Mouse (Mus musculus): Measurements from ENCODE around the gene Dixdc1.

The Dixdc1 gene

DNA sequence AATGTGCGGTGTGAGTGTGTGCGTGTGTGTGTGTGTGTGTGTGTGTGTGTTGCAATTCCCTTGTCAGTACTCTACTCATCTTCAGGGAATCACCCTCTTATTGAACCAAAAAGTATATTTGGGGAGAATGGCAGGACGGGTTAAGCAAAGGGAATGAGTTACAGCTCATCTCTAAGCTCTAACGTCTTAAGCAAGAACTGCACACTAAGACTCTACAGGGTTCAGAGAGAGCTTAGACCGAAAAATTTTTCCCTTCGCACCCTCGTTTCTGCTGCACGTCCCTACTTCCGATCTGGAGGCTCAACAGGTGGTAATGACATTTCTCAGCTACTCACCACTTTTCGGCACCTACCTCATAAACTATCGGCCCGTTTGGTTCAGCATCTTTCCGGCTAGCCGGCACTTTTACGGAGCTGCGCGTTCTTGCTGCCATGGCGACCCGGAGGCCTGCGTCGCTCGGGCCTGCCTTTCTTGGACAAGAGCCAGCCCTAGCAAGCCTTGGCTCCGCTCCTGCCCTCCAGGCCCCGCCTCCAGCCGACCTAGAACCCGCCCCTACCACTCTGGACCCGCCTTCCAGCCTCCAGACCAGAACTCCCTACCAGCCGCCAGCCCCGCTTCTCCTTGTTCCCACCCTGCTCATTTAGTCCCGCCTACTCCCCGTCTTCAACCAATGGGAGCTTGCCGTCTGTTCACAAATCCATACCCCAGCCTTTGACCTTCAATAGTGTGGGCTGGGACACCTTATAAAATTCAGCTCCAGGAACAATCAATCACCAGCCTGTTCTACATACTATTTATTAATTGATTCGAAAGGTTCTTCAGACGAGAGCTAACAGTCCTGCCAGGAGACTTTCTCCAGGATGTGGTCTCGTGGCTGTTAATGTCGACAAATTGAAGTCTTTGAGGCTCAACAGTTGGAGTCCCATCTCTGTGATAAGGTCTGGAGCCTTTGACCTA lies at the start of gene Dixdc1:
Dixdc1 (minus strand) TSS at position 604 of the 957 bp plus-strand sequence.
- DNase-seq (ENCODE audit: low spot score), result peak; percentile 97

DNA sequence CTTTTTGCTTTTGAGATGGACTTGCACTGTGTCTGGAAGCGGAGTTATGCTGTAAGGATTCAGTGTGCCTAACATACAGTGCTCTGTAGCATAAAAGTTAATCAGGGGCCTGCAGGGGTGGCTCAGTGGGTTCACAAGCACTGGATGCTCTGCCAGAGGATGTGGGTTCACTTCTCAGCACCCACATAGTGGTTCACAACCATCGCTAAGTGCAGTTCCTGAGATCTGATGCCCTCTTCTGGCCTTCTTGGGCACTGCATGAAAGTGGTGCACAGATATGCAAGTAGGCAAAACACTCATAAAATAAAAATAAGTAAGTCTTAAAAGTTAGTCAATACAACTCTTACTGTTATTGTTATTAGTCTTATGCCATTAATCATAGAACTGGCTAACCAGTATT lies 42.8 kb upstream of the Dixdc1 start:
- DNase-seq (ENCODE audit: low spot score), result peak; percentile 59

- DNase-seq (ENCODE audit: low spot score), result no peak
These were observed 36.9 kb upstream of the Dixdc1 start for GRCm38 (mm10) chr9:50776162-50776760.

DNA sequence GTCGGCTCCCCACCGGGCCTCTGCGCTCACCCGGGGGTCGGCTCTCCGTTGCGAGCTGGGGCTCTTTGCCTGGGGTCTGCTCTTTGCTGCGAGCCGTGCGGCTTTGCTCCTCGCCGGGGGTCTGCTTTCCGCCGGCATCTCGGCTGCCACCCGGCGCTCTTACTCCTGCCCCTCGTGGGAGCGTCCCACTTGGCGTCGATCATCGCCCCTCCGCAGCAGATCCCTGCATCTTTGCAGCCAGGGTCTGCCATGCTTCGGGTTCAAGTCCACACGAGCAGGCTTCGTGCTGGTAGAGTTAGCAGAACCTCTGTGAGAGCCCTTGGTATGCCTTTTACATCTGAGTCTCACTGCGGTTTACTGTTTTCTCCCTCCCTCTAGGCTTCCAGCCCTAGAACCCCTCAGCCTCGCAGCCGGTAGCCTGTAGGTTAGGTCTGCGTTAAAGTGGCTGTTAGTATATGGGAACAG lies 36.4 kb upstream of the Dixdc1 start:
- no peak for DNase-seq (ENCODE audit: low spot score)

GRCm38 (mm10) chr9:50774991-50775612 lies 35.8 kb upstream of the Dixdc1 start, which contains the start of the genes Alg9 and 1110032A03Rik:
Alg9 (plus strand) TSS chr9:50775019.
1110032A03Rik (minus strand) TSS chr9:50775520.
- DNase-seq (ENCODE audit: low spot score), result peak; percentile 94

DNA sequence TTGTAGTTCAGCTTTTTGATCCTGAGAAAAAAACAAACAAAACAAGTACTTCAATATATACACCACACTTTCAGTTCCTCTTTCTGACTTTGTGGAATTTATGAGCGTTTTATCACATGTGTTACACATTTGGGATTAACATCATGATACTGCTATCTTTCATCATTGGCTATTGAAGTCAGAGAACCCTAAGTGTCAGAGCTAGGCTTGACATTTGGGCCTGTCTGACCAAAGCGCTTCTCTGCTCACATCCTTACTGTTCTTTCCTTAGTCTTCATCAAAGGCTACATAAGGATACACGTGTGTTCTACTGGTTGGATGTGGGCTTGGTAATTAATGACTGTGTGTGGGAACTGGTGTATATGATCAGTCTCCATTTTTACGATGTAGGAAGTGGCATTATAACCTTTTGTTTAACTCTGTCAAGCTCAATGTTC lies 34.7 kb upstream of the Dixdc1 start:
- DNase-seq (ENCODE audit: low spot score), result no peak

- no peak for DNase-seq (ENCODE audit: low spot score)
These were observed 30.7 kb upstream of the Dixdc1 start for GRCm38 (mm10) chr9:50770011-50770410.

GRCm38 (mm10) chr9:50768107-50769002 lies 29.0 kb upstream of the Dixdc1 start, which contains the start of gene Fdxacb1:
Fdxacb1 (plus strand) TSS chr9:50768236.
- peak; percentile 98 for DNase-seq (ENCODE audit: low spot score)

- DNase-seq (ENCODE audit: low spot score), result no peak
These were observed 28.3 kb upstream of the Dixdc1 start for GRCm38 (mm10) chr9:50767531-50768106.

DNA sequence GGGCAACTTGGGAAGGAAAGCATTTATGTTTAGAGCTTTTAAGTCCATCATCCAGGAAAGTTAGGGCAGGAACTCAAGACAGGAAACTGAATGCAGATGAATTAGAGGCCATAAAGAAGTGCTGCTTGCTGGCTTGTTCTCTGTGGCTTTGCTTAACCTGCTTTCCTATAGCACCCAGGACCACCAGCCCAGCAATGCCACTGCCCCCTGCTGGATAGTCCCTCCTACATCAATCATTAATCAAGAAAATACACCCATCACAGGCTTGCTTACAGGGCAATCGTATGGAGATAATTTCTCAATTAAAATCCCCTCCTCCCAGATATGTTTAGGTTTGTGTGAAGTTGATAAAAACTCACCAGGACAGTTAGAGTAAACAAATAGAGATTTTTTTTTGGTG lies 24.0 kb upstream of the Dixdc1 start:
- DNase-seq (ENCODE audit: low spot score), result peak; percentile 49

GRCm38 (mm10) chr9:50761520-50762243 lies 22.4 kb upstream of the Dixdc1 start:
- no peak for DNase-seq (ENCODE audit: low spot score)

DNA sequence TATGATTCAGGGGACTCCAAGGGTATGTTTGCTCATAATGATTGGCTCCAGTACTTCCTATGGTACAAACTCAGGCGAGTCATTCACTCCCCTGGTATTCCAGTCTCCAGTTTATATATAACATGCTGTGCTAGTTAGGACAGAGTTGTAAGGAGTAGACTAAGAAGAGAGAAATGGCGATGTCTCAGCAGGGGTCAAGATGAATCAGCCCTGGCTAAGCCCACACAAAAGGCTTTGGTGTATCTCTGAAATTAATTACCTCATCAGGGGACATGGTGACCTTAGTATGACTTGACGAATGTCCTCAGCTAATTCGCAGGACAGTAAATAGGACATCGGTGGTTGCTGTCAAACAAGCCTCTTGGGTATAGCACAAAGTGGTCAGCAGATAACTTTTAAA lies 17.4 kb upstream of the Dixdc1 start:
- no peak for DNase-seq (ENCODE audit: low spot score)

- no peak for DNase-seq (ENCODE audit: low spot score)
These were observed 14.6 kb upstream of the Dixdc1 start for GRCm38 (mm10) chr9:50753947-50754346.

- DNase-seq (ENCODE audit: low spot score), result peak; percentile 79
These were observed 13.7 kb upstream of the Dixdc1 start for GRCm38 (mm10) chr9:50752784-50753615.

DNA sequence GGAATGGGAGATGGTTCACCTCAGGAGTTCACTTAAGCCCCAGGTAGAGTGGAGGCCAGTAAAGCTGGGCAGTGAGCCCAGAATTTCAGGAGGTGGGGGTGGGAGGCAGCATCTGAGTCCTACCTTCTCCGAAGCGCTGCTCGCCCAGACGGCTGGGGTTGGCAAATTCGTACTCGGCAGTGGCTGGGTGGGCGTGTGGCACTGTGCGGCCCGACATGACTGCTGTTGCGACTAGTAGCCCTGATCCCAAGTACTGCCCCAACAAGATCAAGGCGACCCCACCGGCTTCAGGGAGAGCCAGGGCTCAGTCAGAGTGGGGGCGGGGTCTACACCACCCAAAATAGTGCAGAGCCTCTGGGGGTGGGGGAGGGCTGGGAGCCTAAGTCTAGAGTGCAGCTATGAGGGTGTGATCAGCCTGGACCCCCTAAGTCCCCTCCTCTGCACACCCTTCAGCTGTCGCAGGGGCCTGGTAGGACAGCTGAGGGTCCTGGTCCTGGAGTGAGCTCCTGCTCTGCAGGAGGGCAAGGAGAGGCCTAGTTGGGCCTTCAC lies 12.8 kb upstream of the Dixdc1 start, which contains the start of gene Hspb2:
Hspb2 (minus strand) TSS at position 301 of the 549 bp plus-strand sequence.
- DNase-seq (ENCODE audit: low spot score), result peak; percentile 72

DNA sequence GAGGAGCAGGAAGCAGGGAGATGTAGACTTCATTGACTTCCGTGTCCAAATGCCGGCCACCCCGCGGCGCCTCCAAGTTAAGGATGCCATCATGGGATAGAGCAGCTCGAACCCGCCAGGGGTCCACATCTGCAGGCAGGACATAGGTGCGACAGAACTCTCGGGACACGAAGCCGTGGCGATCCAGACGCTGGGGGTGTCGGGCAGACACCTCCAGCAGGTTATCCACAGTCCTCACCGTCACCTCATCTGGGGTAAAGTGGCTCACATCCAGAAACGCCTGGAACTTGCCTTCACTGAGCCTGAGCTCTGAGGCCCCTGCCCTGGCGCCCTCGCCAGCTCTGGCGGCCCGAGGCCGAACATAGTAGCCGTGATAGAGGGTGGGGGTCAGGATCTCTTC lies 12.0 kb upstream of the Dixdc1 start, which contains the start of gene Cryab:
Cryab (plus strand) TSS at position 3 of the 400 bp plus-strand sequence.
- DNase-seq (ENCODE audit: low spot score), result no peak

GRCm38 (mm10) chr9:50750706-50751105 lies 11.4 kb upstream of the Dixdc1 start:
- DNase-seq (ENCODE audit: low spot score), result no peak

DNA sequence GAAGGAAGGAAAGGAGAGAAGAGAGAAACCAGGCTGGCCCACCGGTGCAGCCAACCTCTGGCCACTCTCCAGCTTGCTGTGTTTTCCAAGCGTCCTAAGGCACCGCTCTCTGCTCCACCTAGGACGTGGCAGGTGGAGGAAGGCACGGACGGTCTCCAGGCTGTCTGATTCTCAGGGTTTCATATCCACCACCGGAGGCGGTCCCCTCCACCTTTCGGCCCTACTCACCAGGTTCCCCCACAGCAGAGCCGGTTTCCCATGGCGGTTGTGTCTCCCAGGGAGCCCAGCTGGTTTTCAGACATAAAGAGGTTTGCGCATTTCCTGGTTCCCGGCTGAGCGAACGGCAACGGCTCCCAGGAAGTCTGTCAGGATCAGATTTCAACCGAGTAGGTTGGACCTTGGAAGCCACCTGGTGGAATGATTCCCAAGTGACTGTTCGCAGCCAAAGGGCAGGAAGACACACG lies 6.9 kb upstream of the Dixdc1 start, which contains the start of gene 2310030G06Rik:
2310030G06Rik (minus strand) TSS at position 323 of the 464 bp plus-strand sequence.
- peak; percentile 52 for DNase-seq (ENCODE audit: low spot score)

GRCm38 (mm10) chr9:50745806-50746205 lies 6.5 kb upstream of the Dixdc1 start:
- peak; percentile 34 for DNase-seq (ENCODE audit: low spot score)
